Mouse (Mus musculus) lung, postnatal 0 days (tissue): Measurements from ENCODE around the gene Ppcdc.
A peak's percentile ranks its signal among the peaks of the same experiment; 100 is the strongest.

Experiments
- CTCF ChIP-seq: IDR thresholded peaks from 2 replicates; pipeline ENCODE4 v1.5.1; 2016; ENCODE audit warnings: antibody characterized with exemption, mild to moderate bottlenecking
- EP300 ChIP-seq: IDR thresholded peaks from 2 replicates; pipeline ENCODE4 v1.6.1; 2016; ENCODE audit warnings: antibody characterized with exemption, mild to moderate bottlenecking, control low read depth

DNA sequence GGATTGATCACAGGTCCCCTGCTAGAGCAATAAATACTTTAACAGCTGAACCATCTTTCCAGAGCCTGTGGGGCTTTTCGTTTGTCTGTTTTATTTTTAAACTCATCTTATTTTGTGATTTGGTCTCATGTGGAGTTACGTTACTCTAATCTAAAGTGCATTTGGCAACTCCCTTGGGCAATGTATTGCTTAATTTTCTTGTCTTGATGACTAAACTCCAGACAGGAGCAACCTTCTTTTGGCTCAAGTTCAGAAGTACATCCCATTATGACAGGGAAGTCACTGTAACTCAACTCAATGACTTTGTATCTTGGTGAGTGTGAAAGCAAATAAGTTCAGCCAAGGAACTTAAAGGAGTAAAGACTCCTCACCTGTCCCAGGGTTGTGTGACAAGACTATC, 55.3 kb downstream of the Ppcdc start:
- TF ChIP-seq CTCF = no peak
- peak; percentile 59; the same call in 1 of the 2 replicates for TF ChIP-seq EP300
